Mouse (Mus musculus) testis, adult 2 months (tissue): ENCODE data around the gene Cstf3.

Experiments used
- CTCF ChIP-seq: fragments of 200-500 bp; IDR thresholded peaks from 2 replicates; pipeline ENCODE4 v1.5.1; 2012; ENCODE audit warnings: low read depth, mild to moderate bottlenecking, inconsistent platforms, low read length, moderate library complexity; ENCODE audit not compliant: control insufficient read depth, insufficient read depth, insufficient replicate concordance
- POLR2A ChIP-seq: fragments of 200-500 bp; IDR thresholded peaks from 2 replicates; pipeline ENCODE4 v1.6.1; 2012; ENCODE audit warnings: low read depth, mild to moderate bottlenecking, inconsistent platforms, low read length, moderate library complexity; ENCODE audit not compliant: control insufficient read depth

DNA sequence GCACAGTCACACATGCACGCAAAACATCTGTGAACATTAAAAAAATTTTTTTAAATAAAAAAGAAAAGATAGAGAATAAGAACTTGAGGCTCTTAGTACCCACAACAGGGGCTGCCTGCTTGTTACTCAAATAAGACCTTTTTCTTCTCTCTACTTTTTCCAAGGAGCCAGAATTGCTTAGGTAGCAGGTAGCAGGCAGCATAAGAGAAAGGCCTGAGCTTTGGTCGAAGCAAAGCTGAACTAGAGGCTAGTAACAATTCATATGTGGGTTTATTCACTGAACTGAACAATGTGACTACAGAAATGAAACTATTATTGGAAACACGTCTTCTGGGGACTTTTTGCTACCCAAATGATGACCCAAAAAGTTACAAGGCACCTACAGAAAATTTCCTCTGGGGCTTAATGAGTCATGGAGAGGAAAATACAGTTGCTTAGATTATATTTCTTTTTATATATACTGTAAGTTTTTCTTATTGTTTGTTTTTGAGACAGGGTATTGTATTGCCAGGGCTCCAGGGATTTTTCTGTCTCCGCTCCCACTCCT lies 28.3 kb upstream of the Cstf3 start:
- TF ChIP-seq CTCF (no peak), POLR2A (no peak)
